Mouse (Mus musculus): ENCODE measurements around the gene Srm. TPM values are rescaled to one million over a fixed set of nuclear protein-coding genes. Genes with fewer than 3 reads are reported as not detected.

Gene Srm
- polyA plus RNA-seq, 1 experiment from 2014 or later = 190 TPM

- Histone ChIP-seq H3K9me3 (ENCODE audit: control insufficient read depth, low read length) (no peaks in the 10 kb centered on the region), H3K9ac (replicated peaks; ENCODE audit: low read depth, low read length) (no peak overlapping the region), H3K36me3 (ENCODE audit: control insufficient read depth, insufficient read depth) (peaks cover 33% of the 10 kb centered on the region), H3K27ac (ENCODE audit: low read length) (no peak overlapping the region), H3K4me3 (replicated peaks; ENCODE audit: low read length) (no peak overlapping the region; the same call in 1 of the 2 replicates), H3K4me1 (replicated peaks; ENCODE audit: control insufficient read depth, insufficient read depth, low read length) (peaks cover 18% of the 10 kb centered on the region), H3K4me2 (ENCODE audit: low read length) (peak overlapping the region; percentile 73), H3K27me3 (replicated peaks; ENCODE audit: control insufficient read depth, insufficient read depth, low read length) (no peaks in the 10 kb centered on the region)
- no peak for ATAC-seq
- WGBS = 83% methylated on average over 10 of the region's 10 CpGs
Observed at GRCm38 (mm10) chr4:148625010-148625409, 33.7 kb downstream of the Srm start.

DNA sequence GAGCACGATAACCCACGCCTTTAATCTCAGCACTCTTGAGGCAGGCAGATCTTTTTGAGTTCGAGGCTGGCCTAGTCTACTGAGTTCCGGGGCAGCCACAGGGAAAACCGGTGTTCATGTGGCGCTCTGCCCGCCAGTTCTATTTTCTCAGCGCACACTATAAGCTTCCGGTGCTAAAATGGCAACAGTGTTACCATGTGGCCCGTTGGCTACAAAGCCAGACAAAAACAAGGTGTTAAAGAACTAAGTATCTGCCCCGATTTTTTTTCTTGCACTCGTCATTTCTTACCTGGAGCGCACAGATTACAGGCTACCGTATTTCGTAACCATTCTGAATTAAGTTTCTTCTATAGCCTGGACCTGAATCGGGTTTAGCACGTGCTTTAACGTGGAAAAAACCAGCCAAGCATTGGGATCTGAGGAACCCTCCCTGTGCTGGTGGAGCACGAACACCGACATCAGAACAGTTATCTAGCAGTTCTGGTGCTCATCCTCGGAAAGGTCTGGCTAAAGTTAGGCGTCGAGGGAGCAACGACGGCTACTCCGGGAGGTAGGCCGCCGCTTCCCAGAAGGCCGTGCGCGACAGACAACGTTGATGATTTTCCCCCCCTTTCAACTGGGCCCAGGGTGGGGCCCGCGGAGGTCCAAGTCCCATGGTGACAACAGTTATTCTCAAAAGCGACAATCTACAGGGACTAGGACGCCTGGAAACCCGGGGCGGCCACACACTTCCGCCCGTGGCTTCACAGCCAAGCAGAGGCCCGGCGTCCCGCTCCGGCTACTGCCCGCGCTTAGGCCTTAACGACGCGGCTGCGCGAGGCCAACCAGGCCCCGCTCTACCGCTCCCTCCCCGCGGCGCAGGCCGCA, 34.7 kb downstream of the Srm start:
- peak; percentile 60 for ATAC-seq
- WGBS = 1% methylated on average over 57 of the region's 57 CpGs
- Histone ChIP-seq H3K4me1 (replicated peaks; ENCODE audit: control insufficient read depth, insufficient read depth, low read length) (peaks cover 18% of the 10 kb centered on the region), H3K9ac (replicated peaks; ENCODE audit: low read depth, low read length) (peak overlapping the region; percentile 96), H3K4me3 (replicated peaks; ENCODE audit: low read length) (peak overlapping the region; percentile 99), H3K36me3 (ENCODE audit: control insufficient read depth, insufficient read depth) (peaks cover 26% of the 10 kb centered on the region), H3K27me3 (replicated peaks; ENCODE audit: control insufficient read depth, insufficient read depth, low read length) (no peaks in the 10 kb centered on the region), H3K9me3 (ENCODE audit: control insufficient read depth, low read length) (no peaks in the 10 kb centered on the region), H3K27ac (ENCODE audit: low read length) (peak overlapping the region; percentile 94), H3K4me2 (ENCODE audit: low read length) (peak overlapping the region; percentile 73)

DNA sequence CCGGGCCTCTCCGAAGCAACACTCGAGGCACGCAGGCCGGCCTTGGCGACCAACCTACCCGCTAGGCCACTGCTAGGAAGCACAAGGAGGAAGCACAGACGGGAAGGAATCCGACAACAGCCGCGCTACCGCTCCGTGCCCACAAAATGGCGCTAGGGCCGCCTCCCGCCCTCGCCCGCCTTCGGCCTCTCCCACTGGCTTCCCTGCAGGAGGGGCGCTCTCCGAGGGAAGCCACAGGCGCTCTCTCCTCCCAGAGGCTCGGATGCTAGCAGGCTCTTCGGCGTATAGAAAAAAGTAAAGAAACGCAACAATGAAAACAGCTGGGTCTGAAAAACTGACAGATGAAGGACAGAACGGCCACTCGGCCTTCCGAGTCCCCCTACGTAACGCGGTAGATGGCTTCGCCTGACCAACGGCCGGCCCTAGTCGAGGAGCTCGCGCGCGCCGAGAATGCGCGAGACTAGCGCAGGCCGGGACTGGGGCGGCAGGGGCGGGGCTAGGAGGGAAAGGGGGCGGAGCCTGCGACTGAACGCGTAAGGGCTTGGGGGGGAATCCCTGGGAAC, 35.4 kb downstream of the Srm start, which contains the start of gene Tardbp:
Gene Tardbp, minus strand, starts transcription at position 397 of the 563 bp plus-strand sequence.
- Histone ChIP-seq H3K4me2 (ENCODE audit: low read length) (peak within 1 kb of the TSS; percentile 73), H3K4me1 (replicated peaks; ENCODE audit: control insufficient read depth, insufficient read depth, low read length) (peaks cover 18% of the 10 kb centered on the region), H3K9me3 (ENCODE audit: control insufficient read depth, low read length) (no peaks in the 10 kb centered on the region), H3K9ac (replicated peaks; ENCODE audit: low read depth, low read length) (peak within 1 kb of the TSS; percentile 96), H3K4me3 (replicated peaks; ENCODE audit: low read length) (peak within 1 kb of the TSS; percentile 99), H3K36me3 (ENCODE audit: control insufficient read depth, insufficient read depth) (peaks cover 20% of the 10 kb centered on the region), H3K27me3 (replicated peaks; ENCODE audit: control insufficient read depth, insufficient read depth, low read length) (no peaks in the 10 kb centered on the region), H3K27ac (ENCODE audit: low read length) (peak within 1 kb of the TSS; percentile 94)
- ATAC-seq = peak; percentile 98
- WGBS = under 1% methylated on average over 47 of the region's 51 CpGs

DNA sequence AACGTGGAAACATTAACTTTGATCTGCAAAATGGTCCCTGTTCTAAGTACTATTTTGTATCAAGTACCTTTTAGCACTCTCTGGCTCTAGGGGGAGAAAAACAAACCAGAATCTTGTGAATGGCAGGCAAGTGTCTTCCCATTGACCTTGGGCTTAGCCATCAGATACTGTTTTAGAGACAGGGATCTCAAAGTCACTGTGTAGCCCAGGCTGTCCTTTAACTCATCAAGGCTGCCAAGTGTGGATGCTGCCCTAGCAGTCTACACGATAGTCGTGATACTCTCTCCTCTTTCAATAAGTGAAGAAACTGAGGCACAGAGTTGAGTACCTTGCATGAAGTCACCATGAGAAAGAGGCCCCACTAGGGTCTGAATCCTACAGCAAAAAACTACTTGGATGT, 35.9 kb downstream of the Srm start:
- no peak overlapping the region for H3K27ac ChIP-seq (ENCODE audit: low read length)
- H3K4me1 ChIP-seq (replicated peaks; ENCODE audit: control insufficient read depth, insufficient read depth, low read length) = peaks cover 18% of the 10 kb centered on the region
- peaks cover 15% of the 10 kb centered on the region for H3K36me3 ChIP-seq (ENCODE audit: control insufficient read depth, insufficient read depth)
- H3K4me3 ChIP-seq (replicated peaks; ENCODE audit: low read length) = peak overlapping the region; percentile 99
- 63% methylated on average over 3 of the region's 3 CpGs for WGBS
- no peaks in the 10 kb centered on the region for H3K27me3 ChIP-seq (replicated peaks; ENCODE audit: control insufficient read depth, insufficient read depth, low read length)
- H3K9me3 ChIP-seq (ENCODE audit: control insufficient read depth, low read length) = no peaks in the 10 kb centered on the region
- peak overlapping the region; percentile 57 for H3K4me2 ChIP-seq (ENCODE audit: low read length)
- H3K9ac ChIP-seq (replicated peaks; ENCODE audit: low read depth, low read length) = peak overlapping the region; percentile 22; the same call in 1 of the 2 replicates
- peak; percentile 7; the same call in 1 of the 2 replicates for ATAC-seq

DNA sequence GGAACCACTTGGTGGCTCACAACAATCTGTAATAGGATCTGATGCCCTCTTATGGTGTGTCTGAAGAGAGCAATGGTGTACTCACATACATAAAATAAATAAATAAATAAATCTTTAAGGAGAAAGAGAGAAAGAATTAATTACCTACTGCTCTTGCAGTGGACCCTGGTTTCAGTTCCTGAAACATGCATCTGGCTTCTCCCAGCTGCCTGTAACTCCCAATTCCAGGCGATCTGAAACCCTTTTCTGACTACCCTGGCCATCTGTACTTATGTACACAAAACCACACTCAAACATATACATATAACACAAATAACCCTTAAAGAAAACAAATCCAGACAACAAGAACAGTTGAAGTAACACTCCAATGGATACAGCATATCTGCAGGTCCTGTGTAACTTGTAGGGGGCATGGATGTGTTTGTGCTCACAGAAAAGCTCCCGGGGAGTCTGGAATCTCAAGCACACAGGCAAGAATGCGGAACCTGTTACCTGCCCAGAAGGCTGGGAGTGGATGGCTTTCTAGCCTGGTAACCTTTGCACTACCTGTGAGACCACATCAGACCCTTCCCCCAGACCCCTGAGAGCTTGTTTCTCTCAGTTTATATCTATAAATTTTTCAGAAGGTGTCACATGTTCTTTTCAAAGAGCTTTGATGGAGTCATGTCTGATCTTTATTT, 40.9 kb downstream of the Srm start:
- Histone ChIP-seq H3K9ac (replicated peaks; ENCODE audit: low read depth, low read length) (no peak overlapping the region), H3K4me1 (replicated peaks; ENCODE audit: control insufficient read depth, insufficient read depth, low read length) (0 out of 2 replicates have a peak, but pooled peaks cover 2% of the 10 kb centered on the region), H3K4me2 (ENCODE audit: low read length) (no peak overlapping the region), H3K4me3 (replicated peaks; ENCODE audit: low read length) (no peak overlapping the region), H3K36me3 (ENCODE audit: control insufficient read depth, insufficient read depth) (no peaks in the 10 kb centered on the region), H3K27me3 (replicated peaks; ENCODE audit: control insufficient read depth, insufficient read depth, low read length) (no peaks in the 10 kb centered on the region), H3K27ac (ENCODE audit: low read length) (no peak overlapping the region), H3K9me3 (ENCODE audit: control insufficient read depth, low read length) (no peaks in the 10 kb centered on the region)
- WGBS = 75% methylated on average over 3 of the region's 3 CpGs
- no peak for ATAC-seq

DNA sequence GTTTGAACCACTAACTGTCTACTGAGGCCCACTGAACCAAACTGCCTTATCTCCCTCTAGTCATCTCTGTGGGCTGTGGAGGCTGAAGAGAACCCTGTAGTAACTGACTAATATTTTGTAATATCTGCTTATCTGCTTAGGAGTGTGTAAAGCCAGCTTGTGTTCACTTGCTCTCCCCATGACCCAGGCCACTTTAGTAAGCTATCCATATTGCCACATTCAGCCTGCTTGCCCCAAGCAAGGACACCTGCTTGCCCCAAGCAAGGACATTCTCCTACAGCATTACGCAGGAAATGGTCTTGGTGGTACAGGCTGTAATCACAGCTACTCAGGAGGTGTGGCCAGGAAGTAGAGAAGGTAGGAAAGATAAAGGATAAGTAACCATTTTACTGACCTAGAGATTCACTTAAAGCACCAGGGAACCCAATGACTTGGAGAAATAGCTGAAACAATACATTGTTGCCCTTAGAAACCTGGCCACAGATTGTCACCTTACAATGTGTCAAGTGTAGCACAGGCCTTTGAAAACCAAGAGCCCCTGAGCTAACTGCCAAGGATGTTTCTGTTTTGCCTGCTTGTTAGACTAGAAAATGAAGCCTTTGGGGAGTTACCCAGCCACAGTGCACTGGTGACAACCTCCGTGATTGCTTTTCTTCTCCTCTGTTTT, 42.2 kb downstream of the Srm start:
- no peak overlapping the region for H3K4me3 ChIP-seq (replicated peaks; ENCODE audit: low read length)
- no peak for ATAC-seq
- no peak overlapping the region for H3K9ac ChIP-seq (replicated peaks; ENCODE audit: low read depth, low read length)
- H3K4me1 ChIP-seq (replicated peaks; ENCODE audit: control insufficient read depth, insufficient read depth, low read length) = no peaks in the 10 kb centered on the region
- WGBS = 70% methylated on average over 2 of the region's 2 CpGs
- H3K9me3 ChIP-seq (ENCODE audit: control insufficient read depth, low read length) = no peaks in the 10 kb centered on the region
- no peak overlapping the region for H3K4me2 ChIP-seq (ENCODE audit: low read length)
- no peak overlapping the region for H3K27ac ChIP-seq (ENCODE audit: low read length)
- no peaks in the 10 kb centered on the region for H3K27me3 ChIP-seq (replicated peaks; ENCODE audit: control insufficient read depth, insufficient read depth, low read length)
- no peaks in the 10 kb centered on the region for H3K36me3 ChIP-seq (ENCODE audit: control insufficient read depth, insufficient read depth)

GRCm38 (mm10) chr4:148635309-148635708, 44.0 kb downstream of the Srm start:
- Histone ChIP-seq H3K4me3 (replicated peaks; ENCODE audit: low read length) (no peak overlapping the region), H3K4me2 (ENCODE audit: low read length) (no peak overlapping the region), H3K36me3 (ENCODE audit: control insufficient read depth, insufficient read depth) (no peaks in the 10 kb centered on the region), H3K27me3 (replicated peaks; ENCODE audit: control insufficient read depth, insufficient read depth, low read length) (no peaks in the 10 kb centered on the region), H3K4me1 (replicated peaks; ENCODE audit: control insufficient read depth, insufficient read depth, low read length) (no peaks in the 10 kb centered on the region), H3K9me3 (ENCODE audit: control insufficient read depth, low read length) (no peaks in the 10 kb centered on the region), H3K9ac (replicated peaks; ENCODE audit: low read depth, low read length) (no peak overlapping the region), H3K27ac (ENCODE audit: low read length) (no peak overlapping the region)
- ATAC-seq = no peak
- WGBS = 88% methylated on average over 2 of the region's 2 CpGs

- Histone ChIP-seq H3K9me3 (ENCODE audit: control insufficient read depth, low read length) (no peaks in the 10 kb centered on the region), H3K9ac (replicated peaks; ENCODE audit: low read depth, low read length) (no peak overlapping the region), H3K4me1 (replicated peaks; ENCODE audit: control insufficient read depth, insufficient read depth, low read length) (no peaks in the 10 kb centered on the region), H3K4me3 (replicated peaks; ENCODE audit: low read length) (no peak overlapping the region), H3K27me3 (replicated peaks; ENCODE audit: control insufficient read depth, insufficient read depth, low read length) (no peaks in the 10 kb centered on the region), H3K27ac (ENCODE audit: low read length) (no peak overlapping the region), H3K4me2 (ENCODE audit: low read length) (no peak overlapping the region), H3K36me3 (ENCODE audit: control insufficient read depth, insufficient read depth) (no peaks in the 10 kb centered on the region)
- ATAC-seq = no peak
- WGBS = 52% methylated on average over 9 of the region's 9 CpGs
Observed at GRCm38 (mm10) chr4:148638302-148638701, 47.0 kb downstream of the Srm start.

- ATAC-seq = no peak
- Histone ChIP-seq H3K9me3 (ENCODE audit: control insufficient read depth, low read length) (no peaks in the 10 kb centered on the region), H3K27me3 (replicated peaks; ENCODE audit: control insufficient read depth, insufficient read depth, low read length) (no peaks in the 10 kb centered on the region), H3K4me2 (ENCODE audit: low read length) (no peak overlapping the region), H3K4me1 (replicated peaks; ENCODE audit: control insufficient read depth, insufficient read depth, low read length) (peaks cover 5% of the 10 kb centered on the region; the same call in 1 of the 2 replicates), H3K9ac (replicated peaks; ENCODE audit: low read depth, low read length) (no peak overlapping the region), H3K4me3 (replicated peaks; ENCODE audit: low read length) (no peak overlapping the region), H3K36me3 (ENCODE audit: control insufficient read depth, insufficient read depth) (no peaks in the 10 kb centered on the region), H3K27ac (ENCODE audit: low read length) (no peak overlapping the region)
- whole genome bisulfite sequencing = 91% methylated on average over 2 of the region's 2 CpGs
Observed at GRCm38 (mm10) chr4:148639455-148639854, 48.2 kb downstream of the Srm start.

Measured in forebrain, embryonic 16.5 days (tissue).